Mouse (Mus musculus) right cerebral cortex, adult 2 months (tissue): ENCODE data around the gene Opa3.
A peak's percentile ranks its signal among the peaks of the same experiment; 100 is the strongest.

Experiments
- DNase-seq, 2 experiments: peaks; one replicate each; pipeline ENCODE4 v3.0.0; 2021 to 2022; ENCODE audit warnings: low spot score in 2 of 2

Opa3 gene

GRCm38 (mm10) chr7:19214940-19215339 lies 13.2 kb upstream of the Opa3 start:
- no peak for DNase-seq

- DNase-seq, result no peak
Measured at GRCm38 (mm10) chr7:19217492-19217891, 10.6 kb upstream of the Opa3 start.

GRCm38 (mm10) chr7:19217944-19218343 lies 10.2 kb upstream of the Opa3 start:
- DNase-seq, result no peak

GRCm38 (mm10) chr7:19220061-19220460 lies 8.1 kb upstream of the Opa3 start:
- DNase-seq, result no peak

GRCm38 (mm10) chr7:19222189-19222588 lies 5.9 kb upstream of the Opa3 start:
- DNase-seq, result no peak

GRCm38 (mm10) chr7:19222875-19223274 lies 5.3 kb upstream of the Opa3 start:
- DNase-seq, result no peak

- no peak for DNase-seq
Measured at GRCm38 (mm10) chr7:19224933-19225332, 3.2 kb upstream of the Opa3 start.

GRCm38 (mm10) chr7:19226817-19227797 lies 1.0 kb upstream of the Opa3 start:
- peak in 1 of 2 experiments; percentile 42 for DNase-seq

GRCm38 (mm10) chr7:19228793-19229148 lies 637 bp downstream of the Opa3 start:
- no peak for DNase-seq

- no peak for DNase-seq
Measured at GRCm38 (mm10) chr7:19229404-19229803, 1.3 kb downstream of the Opa3 start.

GRCm38 (mm10) chr7:19230041-19230580 lies 2.0 kb downstream of the Opa3 start:
- DNase-seq, result no peak

- no peak for DNase-seq
Measured at GRCm38 (mm10) chr7:19230899-19231298, 2.8 kb downstream of the Opa3 start.

- no peak for DNase-seq
Measured at GRCm38 (mm10) chr7:19231849-19232248, 3.7 kb downstream of the Opa3 start.

GRCm38 (mm10) chr7:19234652-19235051 lies 6.5 kb downstream of the Opa3 start:
- no peak for DNase-seq

- DNase-seq, result no peak
Measured at GRCm38 (mm10) chr7:19235092-19235671, 7.0 kb downstream of the Opa3 start.

GRCm38 (mm10) chr7:19236411-19236810 lies 8.3 kb downstream of the Opa3 start:
- no peak for DNase-seq

- DNase-seq, result no peak
Measured at GRCm38 (mm10) chr7:19238344-19238743, 10.2 kb downstream of the Opa3 start.

- peak; percentile 97 to 98 for DNase-seq
Measured at GRCm38 (mm10) chr7:19239423-19239822, 11.3 kb downstream of the Opa3 start.

- no peak for DNase-seq
Measured at GRCm38 (mm10) chr7:19239986-19240385, 11.9 kb downstream of the Opa3 start.

- peak; percentile 41 to 48 for DNase-seq
Measured at GRCm38 (mm10) chr7:19240905-19241463, 12.8 kb downstream of the Opa3 start.

- DNase-seq, result no peak
Measured at GRCm38 (mm10) chr7:19242005-19242404, 13.9 kb downstream of the Opa3 start.

- peak; percentile 31 to 44 for DNase-seq
Measured at GRCm38 (mm10) chr7:19243858-19244257, 15.7 kb downstream of the Opa3 start.
